Mouse (Mus musculus) adrenal gland, adult 10 weeks (tissue): ENCODE results near the gene Nr2f1. TPM values are rescaled to one million over a fixed set of nuclear protein-coding genes. Genes with fewer than 3 reads are reported as not detected.

Experiments used
- polyA plus RNA-seq: library from polyadenylated mRNA; stranded (reverse); fragments of 350-450 nt; fragmentation: Illumina TruSeq; extraction: RNeasy Lipid Tissue Mini Kit (QIAGEN cat#74804); gene quantifications from one replicate; pipeline ENCODE4 v1.2.3, GENCODE M21; 2014; ENCODE audit warnings: low read depth, low replicate concordance

The Nr2f1 gene
- polyA plus RNA-seq: 8.9 TPM

GRCm38 (mm10) chr13:78199642-78200160, at the start of gene Nr2f1:
Gene Nr2f1, minus strand, starts transcription at chr13:78199757.

Other genes with a start within 250 kb of the Nr2f1 start
- gene Pou5f2, start 174.9 kb downstream of the Nr2f1 start, polyA plus RNA-seq: not detected